Mouse (Mus musculus) adrenal gland, adult 18-20 months (tissue): Measurements from ENCODE around the gene Pcdh15. TPM values are rescaled to one million over a fixed set of nuclear protein-coding genes. Genes with fewer than 3 reads are reported as not detected.

Source experiments
- DNase-seq, 2 experiments: peaks; one replicate each; pipeline ENCODE4 v3.0.0; 2021 to 2022; ENCODE audit warnings: low spot score in 2 of 2
- total RNA-seq, 2 experiments: library from RNA; stranded (reverse); gene quantifications; 1 replicate in 1 of 2; 2 replicates in 1 of 2; pipeline ENCODE4 v1.2.3; 2021

The Pcdh15 gene
- total RNA-seq, 2 experiments from 2014 or later, result 4.9 to 5.3 TPM

- DNase-seq, result no peak
These were observed 1413.2 kb downstream of the Pcdh15 start for GRCm38 (mm10) chr10:74512315-74512714.

- no peak for DNase-seq
These were observed 1414.6 kb downstream of the Pcdh15 start for GRCm38 (mm10) chr10:74513743-74514142.

GRCm38 (mm10) chr10:74538371-74538770 is 1439.2 kb downstream of the Pcdh15 start:
- no peak for DNase-seq

GRCm38 (mm10) chr10:74555326-74555725 is 1456.2 kb downstream of the Pcdh15 start:
- no peak for DNase-seq

GRCm38 (mm10) chr10:74569603-74570002 is 1470.5 kb downstream of the Pcdh15 start:
- no peak for DNase-seq

GRCm38 (mm10) chr10:74579924-74580323 is 1480.8 kb downstream of the Pcdh15 start:
- DNase-seq, result no peak

GRCm38 (mm10) chr10:74591799-74592198 is 1492.7 kb downstream of the Pcdh15 start:
- no peak for DNase-seq

- no peak for DNase-seq
These were observed 1508.5 kb downstream of the Pcdh15 start for GRCm38 (mm10) chr10:74607683-74608082.

GRCm38 (mm10) chr10:74621837-74622236 is 1522.7 kb downstream of the Pcdh15 start:
- DNase-seq, result no peak

- DNase-seq, result no peak
These were observed 1526.6 kb downstream of the Pcdh15 start for GRCm38 (mm10) chr10:74625715-74626114.

- DNase-seq, result no peak
These were observed 1527.5 kb downstream of the Pcdh15 start for GRCm38 (mm10) chr10:74626596-74626995.

GRCm38 (mm10) chr10:74631314-74631713 is 1532.2 kb downstream of the Pcdh15 start:
- no peak for DNase-seq

GRCm38 (mm10) chr10:74637040-74637439 is 1537.9 kb downstream of the Pcdh15 start:
- DNase-seq, result no peak

GRCm38 (mm10) chr10:74642125-74642524 is 1543.0 kb downstream of the Pcdh15 start:
- peak; percentile 34 to 38 for DNase-seq

- no peak for DNase-seq
These were observed 1564.0 kb downstream of the Pcdh15 start for GRCm38 (mm10) chr10:74663171-74663570.

- DNase-seq, result no peak
These were observed 1580.9 kb downstream of the Pcdh15 start for GRCm38 (mm10) chr10:74680016-74680491.

GRCm38 (mm10) chr10:74680559-74680958 is 1581.4 kb downstream of the Pcdh15 start:
- no peak for DNase-seq
